Mouse (Mus musculus) kidney, adult 11 months (tissue): ENCODE measurements around the gene Gm20388.
A peak's percentile ranks its signal among the peaks of the same experiment; 100 is the strongest.

Source experiments
- DNase-seq: peaks from one replicate; pipeline ENCODE4 v3.0.0; 2022

Gene Gm20388

GRCm38 (mm10) chr8:124351636-124352035 is 4441.0 kb downstream of the Gm20388 start:
- DNase-seq: no peak

DNA sequence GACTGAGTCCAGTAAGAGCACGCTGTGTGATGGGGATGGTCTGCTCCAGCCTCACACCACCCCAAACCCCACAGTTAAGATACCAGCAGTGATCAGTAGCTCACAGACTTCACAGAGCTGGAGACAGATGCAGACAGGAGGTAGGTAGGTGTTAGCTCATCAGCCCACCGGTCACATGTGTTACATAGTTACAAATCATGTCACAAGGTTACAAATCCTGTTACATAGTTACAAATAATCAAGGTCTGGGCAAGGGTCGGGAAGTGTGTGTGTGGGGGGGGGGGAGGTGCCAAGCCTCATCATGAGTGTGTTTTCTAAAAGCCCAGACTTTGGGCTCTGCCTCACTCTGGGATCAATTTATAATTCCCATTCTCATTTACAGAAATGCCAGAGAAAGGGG is 4450.3 kb downstream of the Gm20388 start:
- DNase-seq: no peak

GRCm38 (mm10) chr8:124361773-124362427 is 4451.3 kb downstream of the Gm20388 start:
- DNase-seq: no peak

GRCm38 (mm10) chr8:124362589-124362988 is 4451.9 kb downstream of the Gm20388 start:
- no peak for DNase-seq

DNA sequence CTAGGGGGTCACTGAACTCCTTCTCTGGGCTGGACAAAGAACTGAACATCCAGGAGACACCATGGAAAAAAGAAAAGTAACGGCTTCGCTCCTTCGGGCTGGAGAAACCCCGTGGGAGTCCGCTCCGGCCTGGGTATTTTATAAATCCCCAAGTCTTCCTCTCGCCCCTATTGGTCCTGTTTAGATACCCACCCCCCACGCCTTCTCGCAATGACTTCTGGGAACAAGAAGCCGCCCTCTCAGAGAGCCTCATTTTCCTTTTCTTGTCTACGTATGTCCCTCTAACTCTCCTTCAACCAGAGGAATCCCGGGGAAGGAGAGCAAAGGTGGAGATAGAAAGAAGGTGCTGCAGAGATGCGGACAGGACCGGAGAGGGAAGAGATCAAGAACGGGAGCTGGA is 4452.7 kb downstream of the Gm20388 start:
- no peak for DNase-seq

DNA sequence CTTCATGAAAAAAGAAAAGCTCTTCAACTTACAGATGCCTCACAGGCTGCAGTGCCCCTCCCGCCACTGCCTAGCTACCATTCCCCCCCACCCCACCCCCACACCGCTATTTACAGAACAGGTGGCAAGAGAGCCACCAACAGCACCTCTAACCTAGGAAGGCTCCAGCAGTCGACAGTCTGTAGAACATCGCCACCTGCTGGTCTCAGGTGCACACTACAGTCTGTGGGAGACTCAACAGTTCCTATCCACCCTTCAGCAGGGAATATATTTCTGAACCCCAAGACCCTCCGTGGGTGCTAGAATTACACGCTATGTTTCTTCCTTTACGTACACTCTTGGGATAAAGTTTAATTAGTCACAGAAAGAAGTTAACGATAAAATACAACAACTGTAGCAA is 4457.6 kb downstream of the Gm20388 start:
- peak; percentile 38 for DNase-seq

GRCm38 (mm10) chr8:124370422-124371183 is 4460.0 kb downstream of the Gm20388 start:
- DNase-seq: no peak

DNA sequence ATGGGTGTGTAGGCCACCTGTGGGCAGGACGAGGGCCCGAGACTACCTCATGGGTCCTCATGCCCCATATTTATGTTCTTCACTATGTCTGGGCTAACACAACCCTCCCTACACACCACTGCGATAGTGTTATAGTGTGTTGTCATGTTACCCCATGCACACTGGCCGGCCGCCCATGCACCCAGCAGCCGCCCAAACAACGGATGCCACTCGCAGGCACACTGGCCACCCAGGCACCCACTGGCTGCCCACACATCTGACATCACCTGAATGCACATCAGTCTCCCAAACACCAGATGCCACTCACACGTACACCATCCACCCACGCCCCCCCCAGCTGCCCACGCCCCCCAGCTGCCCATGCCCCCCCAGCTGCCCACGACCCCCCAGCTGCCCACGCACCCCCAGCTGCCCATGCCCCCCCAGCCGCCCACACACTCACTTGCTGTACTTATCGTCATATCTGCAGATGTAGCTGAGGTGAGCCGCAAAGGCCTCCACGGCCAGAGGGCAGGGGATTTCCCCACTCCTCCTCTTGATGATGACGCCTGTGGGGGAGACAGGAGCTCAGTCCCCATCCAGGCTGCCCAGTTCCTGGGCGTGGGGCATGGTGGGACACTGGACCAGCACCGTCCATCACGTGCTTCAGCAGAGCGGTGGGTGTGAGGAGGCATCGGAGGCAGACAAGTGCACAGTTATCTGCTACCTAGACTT is 4460.9 kb downstream of the Gm20388 start:
- DNase-seq: no peak

GRCm38 (mm10) chr8:124373753-124374152 is 4463.1 kb downstream of the Gm20388 start:
- no peak for DNase-seq

GRCm38 (mm10) chr8:124375168-124375567 is 4464.5 kb downstream of the Gm20388 start:
- no peak for DNase-seq

DNA sequence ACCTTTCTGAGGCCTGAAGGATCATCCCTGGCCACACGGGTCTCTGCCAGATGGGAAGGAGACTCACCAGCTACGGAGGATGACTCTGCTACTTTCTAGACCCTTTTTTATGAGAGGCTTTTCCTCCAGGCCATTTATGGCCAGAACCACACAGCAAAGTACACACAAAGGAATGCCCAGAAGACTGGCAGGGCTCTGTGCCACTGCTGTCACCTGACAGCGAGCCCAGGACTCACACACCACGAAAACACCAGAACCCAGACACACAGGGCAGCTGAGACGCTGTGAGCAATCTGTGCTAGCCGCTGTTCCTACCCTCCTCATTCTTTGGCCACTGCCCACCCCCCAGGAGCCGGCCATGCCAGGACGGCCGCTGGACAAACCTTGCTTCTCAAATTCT is 4465.1 kb downstream of the Gm20388 start:
- DNase-seq: no peak

DNA sequence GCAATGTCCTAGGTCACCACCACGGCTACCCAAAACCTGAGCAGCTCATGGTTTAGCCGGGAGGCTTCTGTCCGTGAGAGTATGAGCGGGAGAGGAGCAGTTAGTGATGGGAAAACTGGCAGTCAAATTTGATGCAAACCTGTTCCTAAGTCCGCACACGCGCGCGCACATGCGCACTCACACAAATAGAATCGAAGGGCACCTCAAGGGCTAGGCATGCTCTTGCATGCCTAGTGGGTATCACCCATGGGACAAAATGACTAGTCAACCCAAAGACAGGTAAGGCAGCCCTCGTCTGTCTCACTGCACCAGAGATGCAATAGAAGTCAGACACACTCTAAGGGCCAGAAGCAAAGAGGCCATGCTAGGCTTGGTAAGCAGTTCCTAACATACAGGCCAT is 4465.8 kb downstream of the Gm20388 start:
- no peak for DNase-seq

DNA sequence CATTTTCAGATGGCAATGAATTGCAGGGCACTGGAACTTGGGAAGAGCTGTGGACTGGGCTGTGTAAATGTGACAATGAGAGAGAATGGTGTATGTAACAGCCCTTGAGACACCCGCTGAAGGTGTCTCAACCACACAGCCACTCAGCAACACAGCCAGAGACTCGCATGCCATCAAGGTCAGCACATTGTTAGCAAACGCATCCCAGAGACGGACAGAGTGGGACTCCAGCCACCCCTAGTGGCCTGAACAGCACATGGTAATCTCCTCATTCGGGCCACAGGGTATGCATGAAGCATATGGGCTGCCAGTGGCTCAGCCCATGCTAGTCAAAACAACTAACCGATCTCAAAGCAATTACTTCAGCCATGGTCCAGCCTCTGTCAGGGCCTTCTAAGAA is 4468.6 kb downstream of the Gm20388 start:
- no peak for DNase-seq

- no peak for DNase-seq
Measured at GRCm38 (mm10) chr8:124382235-124382634, 4471.6 kb downstream of the Gm20388 start.

DNA sequence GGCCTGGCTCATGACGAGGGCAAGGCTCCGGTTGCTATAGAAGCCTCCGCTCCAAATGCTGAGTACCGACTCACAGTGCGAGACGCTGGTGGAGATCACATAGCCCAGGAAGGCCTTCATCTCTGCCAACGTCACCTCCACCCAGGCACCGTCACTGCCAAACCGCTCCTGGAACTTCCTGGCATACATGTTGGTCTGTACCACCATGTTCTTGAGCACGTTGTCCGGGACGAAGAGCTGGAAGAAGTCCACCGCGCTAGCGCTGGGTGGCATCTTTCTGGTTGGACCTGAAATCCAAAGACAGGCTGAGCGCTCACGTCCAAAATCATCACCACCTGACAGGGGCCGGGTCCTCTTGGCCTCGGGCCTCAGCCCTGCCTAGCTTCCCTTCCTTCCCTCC is 4473.7 kb downstream of the Gm20388 start:
- no peak for DNase-seq

- DNase-seq: no peak
Measured at GRCm38 (mm10) chr8:124386225-124386899, 4475.7 kb downstream of the Gm20388 start.

GRCm38 (mm10) chr8:124389495-124389894 is 4478.9 kb downstream of the Gm20388 start:
- DNase-seq: no peak

GRCm38 (mm10) chr8:124391191-124391590 is 4480.6 kb downstream of the Gm20388 start:
- DNase-seq: no peak

- DNase-seq: no peak
Measured at GRCm38 (mm10) chr8:124392271-124393012, 4481.8 kb downstream of the Gm20388 start.

GRCm38 (mm10) chr8:124393013-124393412 is 4482.4 kb downstream of the Gm20388 start:
- DNase-seq: no peak

- DNase-seq: no peak
Measured at GRCm38 (mm10) chr8:124393927-124394326, 4483.3 kb downstream of the Gm20388 start.

- DNase-seq: no peak
Measured at GRCm38 (mm10) chr8:124394951-124395350, 4484.3 kb downstream of the Gm20388 start.
